Mouse (Mus musculus): ENCODE measurements around the gene Ap2a1. TPM values are rescaled to one million over a fixed set of nuclear protein-coding genes. Genes with fewer than 3 reads are reported as not detected.
"Not testable (repeated sequence)": the region's sequence is repeated elsewhere in the genome, so short reads cannot be mapped to it uniquely, and the experiment has no call there.

Ap2a1 gene
- polyA plus RNA-seq, 1 experiment from 2014 or later = 74.2 TPM

GRCm38 (mm10) chr7:44888256-44889105 is 40.8 kb downstream of the Ap2a1 start:
- no peak overlapping the region; the same call in 1 of the 2 replicates for H3K27ac ChIP-seq (replicated peaks)
- no peaks in the 10 kb centered on the region for H3K27me3 ChIP-seq (ENCODE audit: low read depth, poor library complexity, severe bottlenecking)
- peaks cover 76% of the 10 kb centered on the region for H3K36me3 ChIP-seq
- H3K9me3 ChIP-seq (replicated peaks) = no peaks in the 10 kb centered on the region
- H3K4me3 ChIP-seq = 0 out of 2 replicates have a peak overlapping the region, but pooled peaks have one; percentile 9
- peaks cover 59% of the 10 kb centered on the region for H3K4me1 ChIP-seq
- WGBS = 96% methylated on average over 13 of the region's 13 CpGs
- DNase-seq (ENCODE audit: low spot score) = no peak

GRCm38 (mm10) chr7:44886964-44887363 is 42.3 kb downstream of the Ap2a1 start:
- H3K27me3 ChIP-seq (ENCODE audit: low read depth, poor library complexity, severe bottlenecking) = no peaks in the 10 kb centered on the region
- H3K27ac ChIP-seq (replicated peaks) = no peak overlapping the region
- H3K9me3 ChIP-seq (replicated peaks) = no peaks in the 10 kb centered on the region
- no peak for DNase-seq (ENCODE audit: low spot score)
- H3K4me1 ChIP-seq = peaks cover 53% of the 10 kb centered on the region
- peaks cover 91% of the 10 kb centered on the region for H3K36me3 ChIP-seq
- H3K4me3 ChIP-seq = no peak overlapping the region
- 91% methylated on average over 7 of the region's 7 CpGs for WGBS

- Histone ChIP-seq H3K4me3 (no peak overlapping the region), H3K27ac (replicated peaks) (no peak overlapping the region), H3K9me3 (replicated peaks) (no peaks in the 10 kb centered on the region), H3K27me3 (ENCODE audit: low read depth, poor library complexity, severe bottlenecking) (no peaks in the 10 kb centered on the region), H3K4me1 (peaks cover 34% of the 10 kb centered on the region), H3K36me3 (peaks cover 100% of the 10 kb centered on the region)
- WGBS = 98% methylated on average over 5 of the region's 5 CpGs
- DNase-seq (ENCODE audit: low spot score) = no peak
Observed at GRCm38 (mm10) chr7:44884637-44885036, 44.7 kb downstream of the Ap2a1 start.

GRCm38 (mm10) chr7:44883036-44883435 is 46.3 kb downstream of the Ap2a1 start:
- Histone ChIP-seq H3K4me3 (no peak overlapping the region), H3K27ac (replicated peaks) (no peak overlapping the region), H3K4me1 (peaks cover 19% of the 10 kb centered on the region), H3K9me3 (replicated peaks) (no peaks in the 10 kb centered on the region), H3K27me3 (ENCODE audit: low read depth, poor library complexity, severe bottlenecking) (no peaks in the 10 kb centered on the region), H3K36me3 (peaks cover 100% of the 10 kb centered on the region)
- no peak for DNase-seq (ENCODE audit: low spot score)
- WGBS = 93% methylated on average over 3 of the region's 3 CpGs

- Histone ChIP-seq H3K27me3 (ENCODE audit: low read depth, poor library complexity, severe bottlenecking) (no peaks in the 10 kb centered on the region), H3K4me1 (peaks cover 5% of the 10 kb centered on the region; the same call in 1 of the 2 replicates), H3K27ac (replicated peaks) (no peak overlapping the region), H3K36me3 (peaks cover 75% of the 10 kb centered on the region), H3K4me3 (peak overlapping the region; percentile 20; the same call in 1 of the 2 replicates), H3K9me3 (replicated peaks) (no peaks in the 10 kb centered on the region)
- 92% methylated on average over 14 of the region's 14 CpGs for WGBS
- DNase-seq (ENCODE audit: low spot score) = no peak
Observed at GRCm38 (mm10) chr7:44877833-44878232, 51.5 kb downstream of the Ap2a1 start.

- not testable (repeated sequence) for H3K27ac ChIP-seq (replicated peaks); H3K9me3 ChIP-seq (replicated peaks); DNase-seq (ENCODE audit: low spot score); H3K27me3 ChIP-seq (ENCODE audit: low read depth, poor library complexity, severe bottlenecking); H3K4me3 ChIP-seq
- H3K36me3 ChIP-seq = peaks cover 30% of the 10 kb centered on the region
- H3K4me1 ChIP-seq = peaks cover 44% of the 10 kb centered on the region
- WGBS = 93% methylated on average over 2 of the region's 2 CpGs
Observed at GRCm38 (mm10) chr7:44871774-44872173, 57.5 kb downstream of the Ap2a1 start.

- WGBS = 60% methylated on average over 1 of the region's 1 CpGs
- no peak overlapping the region for H3K27ac ChIP-seq (replicated peaks)
- H3K9me3 ChIP-seq (replicated peaks) = no peaks in the 10 kb centered on the region
- H3K4me1 ChIP-seq = peaks cover 50% of the 10 kb centered on the region
- DNase-seq (ENCODE audit: low spot score) = no peak
- H3K27me3 ChIP-seq (ENCODE audit: low read depth, poor library complexity, severe bottlenecking) = no peaks in the 10 kb centered on the region
- H3K4me3 ChIP-seq = peak overlapping the region; percentile 16; the same call in 1 of the 2 replicates
- H3K36me3 ChIP-seq = peaks cover 30% of the 10 kb centered on the region
Observed at GRCm38 (mm10) chr7:44871181-44871580, 58.1 kb downstream of the Ap2a1 start.

- peak overlapping the region; percentile 99 for H3K27ac ChIP-seq (replicated peaks)
- H3K36me3 ChIP-seq = peaks cover 30% of the 10 kb centered on the region
- H3K9me3 ChIP-seq (replicated peaks) = no peaks in the 10 kb centered on the region
- WGBS = 84% methylated on average over 6 of the region's 6 CpGs
- H3K4me3 ChIP-seq = peak overlapping the region; percentile 98
- H3K4me1 ChIP-seq = peaks cover 56% of the 10 kb centered on the region
- no peak for DNase-seq (ENCODE audit: low spot score)
- no peaks in the 10 kb centered on the region for H3K27me3 ChIP-seq (ENCODE audit: low read depth, poor library complexity, severe bottlenecking)
Observed at GRCm38 (mm10) chr7:44870614-44871013, 58.7 kb downstream of the Ap2a1 start.

GRCm38 (mm10) chr7:44869697-44870528 is 59.4 kb downstream of the Ap2a1 start, which contains the start of gene Ptov1:
Ptov1 (minus strand) TSS chr7:44869788.
- peak within 1 kb of the TSS; percentile 98 for H3K4me3 ChIP-seq
- peaks cover 62% of the 10 kb centered on the region for H3K4me1 ChIP-seq
- 13% methylated on average over 29 of the region's 29 CpGs for WGBS
- peak within 1 kb of the TSS; percentile 99 for H3K27ac ChIP-seq (replicated peaks)
- no peaks in the 10 kb centered on the region for H3K9me3 ChIP-seq (replicated peaks)
- H3K36me3 ChIP-seq = peaks cover 34% of the 10 kb centered on the region
- peak; percentile 95 for DNase-seq (ENCODE audit: low spot score)
- H3K27me3 ChIP-seq (ENCODE audit: low read depth, poor library complexity, severe bottlenecking) = no peaks in the 10 kb centered on the region

GRCm38 (mm10) chr7:44868919-44869696 is 60.2 kb downstream of the Ap2a1 start:
- Histone ChIP-seq H3K4me3 (peak overlapping the region; percentile 98), H3K9me3 (replicated peaks) (no peaks in the 10 kb centered on the region), H3K27ac (replicated peaks) (peak overlapping the region; percentile 99), H3K27me3 (ENCODE audit: low read depth, poor library complexity, severe bottlenecking) (no peaks in the 10 kb centered on the region), H3K4me1 (peaks cover 62% of the 10 kb centered on the region), H3K36me3 (peaks cover 42% of the 10 kb centered on the region)
- under 1% methylated on average over 105 of the region's 108 CpGs for WGBS
- DNase-seq (ENCODE audit: low spot score) = peak; percentile 79

- H3K36me3 ChIP-seq = peaks cover 48% of the 10 kb centered on the region
- H3K4me1 ChIP-seq = peaks cover 62% of the 10 kb centered on the region
- no peaks in the 10 kb centered on the region for H3K27me3 ChIP-seq (ENCODE audit: low read depth, poor library complexity, severe bottlenecking)
- H3K4me3 ChIP-seq = peak overlapping the region; percentile 98
- 7% methylated on average over 16 of the region's 16 CpGs for WGBS
- H3K9me3 ChIP-seq (replicated peaks) = no peaks in the 10 kb centered on the region
- no peak for DNase-seq (ENCODE audit: low spot score)
- H3K27ac ChIP-seq (replicated peaks) = peak overlapping the region; percentile 99
Observed at GRCm38 (mm10) chr7:44868465-44868864, 60.8 kb downstream of the Ap2a1 start.

- Histone ChIP-seq H3K36me3 (peaks cover 55% of the 10 kb centered on the region), H3K27me3 (ENCODE audit: low read depth, poor library complexity, severe bottlenecking) (no peaks in the 10 kb centered on the region), H3K9me3 (replicated peaks) (no peaks in the 10 kb centered on the region), H3K4me3 (peak overlapping the region; percentile 98), H3K4me1 (peaks cover 57% of the 10 kb centered on the region), H3K27ac (replicated peaks) (peak overlapping the region; percentile 99)
- DNase-seq (ENCODE audit: low spot score) = no peak
- WGBS = 57% methylated on average over 9 of the region's 9 CpGs
Observed at GRCm38 (mm10) chr7:44867802-44868201, 61.5 kb downstream of the Ap2a1 start.

Data from midbrain, embryonic 10.5 days (tissue).